Mouse (Mus musculus) hindbrain, embryonic 14.5 days (tissue): ENCODE results near the gene Actl7b. TPM values are rescaled to one million over a fixed set of nuclear protein-coding genes. Genes with fewer than 3 reads are reported as not detected.

Experiments
- polyA plus RNA-seq: library from polyadenylated mRNA; unstranded; fragments of >200 nt; fragmentation: Nextera tagmentation; extraction: Ambion mirVana; gene quantifications from 2 replicates; pipeline ENCODE4 v1.2.1, GENCODE M21; 2014

The Actl7b gene
- polyA plus RNA-seq, 1 experiment from 2014 or later, result not detected

Other genes with a start within 250 kb of the Actl7b start
- not detected in 2 replicates for gene Gm26657, start 1.4 kb downstream of the Actl7b start, polyA plus RNA-seq
- not detected in 2 replicates for gene Actl7a, start 2.0 kb upstream of the Actl7b start, polyA plus RNA-seq
- 82.5 and 83.0 TPM in 2 replicates for gene Elp1, start 60.9 kb upstream of the Actl7b start, polyA plus RNA-seq
- 18.3 and 19.5 TPM in 2 replicates for gene Fam206a, start 60.9 kb upstream of the Actl7b start, polyA plus RNA-seq
- 12.2 and 16.7 TPM in 2 replicates for gene Ctnnal1, start 123.7 kb upstream of the Actl7b start, polyA plus RNA-seq
- 10.2 and 10.5 TPM in 2 replicates for gene Tmem245, start 206.0 kb upstream of the Actl7b start, polyA plus RNA-seq
- 34.2 and 38.2 TPM in 2 replicates for gene Frrs1l, start 248.9 kb upstream of the Actl7b start, polyA plus RNA-seq